Comparison of ENCODE assay signal across 7 mouse cellular contexts in genomic region chr11:119435880-119436872, GRCm38 (mm10). TPM values are rescaled to one million over a fixed set of nuclear protein-coding genes. Genes with fewer than 3 reads are reported as not detected.
DNase-seq lines count a peak whose midpoint lies in the region; ATAC-seq lines count a peak whose summit lies in the region.

No protein-coding gene starts in this region.

- peak; percentile 8 for DNase-seq in layer of hippocampus, adult 11-12 months (ENCODE audit: low spot score)
- no peak for DNase-seq in layer of hippocampus, adult 9-10 months (ENCODE audit: low spot score)
- peak; percentile 3 for DNase-seq in Muller cell, postnatal 12 days (ENCODE audit: inconsistent ontology term)
- DNase-seq in embryonic facial prominence, embryonic 11.5 days (ENCODE audit: low spot score): peak; percentile 54
- DNase-seq in mesoderm, embryonic 11.5 days (ENCODE audit: low read depth, low spot score): peak; percentile 16
- no peak for DNase-seq in T-cell, adult 2 months (ENCODE audit: low spot score)
- DNase-seq in adrenal gland, postnatal 25 days: no peak

- ATAC-seq in embryonic facial prominence, embryonic 11.5 days (replicated peaks; ENCODE audit: insufficient number of reproducible peaks, low FRiP score, low TSS enrichment, low read depth): no peak

- H3K4me3 ChIP-seq in embryonic facial prominence, embryonic 11.5 days (ENCODE audit: low read depth, low read length): no peak overlapping the region

- no peaks in the 10 kb centered on the region for H3K27me3 ChIP-seq in embryonic facial prominence, embryonic 11.5 days (ENCODE audit: control insufficient read depth, insufficient read depth, low read length)

- WGBS in embryonic facial prominence, embryonic 11.5 days: 81% methylated on average over 19 of the region's 19 CpGs

- no peaks in the 10 kb centered on the region for H3K36me3 ChIP-seq in embryonic facial prominence, embryonic 11.5 days (replicated peaks; ENCODE audit: control insufficient read depth, insufficient read depth, low read depth, low read length)

- H3K9ac ChIP-seq in embryonic facial prominence, embryonic 11.5 days (replicated peaks; ENCODE audit: low read length): no peak overlapping the region

- H3K27ac ChIP-seq in embryonic facial prominence, embryonic 11.5 days (replicated peaks; ENCODE audit: low read depth, low read length): no peak overlapping the region

- no peaks in the 10 kb centered on the region for H3K9me3 ChIP-seq in embryonic facial prominence, embryonic 11.5 days (replicated peaks; ENCODE audit: control insufficient read depth, low read length)

- H3K4me1 ChIP-seq in embryonic facial prominence, embryonic 11.5 days (ENCODE audit: control insufficient read depth, insufficient read depth, low read length): no peaks in the 10 kb centered on the region

- no peak overlapping the region for H3K4me2 ChIP-seq in embryonic facial prominence, embryonic 11.5 days (ENCODE audit: low read depth, low read length)

RNA-seq across cellular contexts. Expression of gene Rnf213, which starts 43.3 kb away (rescaled TPM):
- 1.7 and 1.8 TPM in 2 replicates for polyA plus RNA-seq in embryonic facial prominence, embryonic 11.5 days (2014; fragmentation: Nextera tagmentation; extraction: Ambion mirVana)
- total RNA-seq in adrenal gland, postnatal 25 days (2021): 36.8 and 46.2 TPM in 2 replicates

RNA-seq across cellular contexts. Expression of gene Endov, which starts 55.0 kb away (rescaled TPM):
- 12.4 and 12.7 TPM in 2 replicates for polyA plus RNA-seq in embryonic facial prominence, embryonic 11.5 days (2014; fragmentation: Nextera tagmentation; extraction: Ambion mirVana)
- 18.7 and 28.9 TPM in 2 replicates for total RNA-seq in adrenal gland, postnatal 25 days (2021)

Comparison
In these comparisons a context has a peak if more than half of its experiments do, and no peak if none do; other contexts are left out.
1. DNase-seq: peak in layer of hippocampus, adult 11-12 months (single experiment), Muller cell, postnatal 12 days (single experiment), embryonic facial prominence, embryonic 11.5 days (single experiment) and mesoderm, embryonic 11.5 days (single experiment); none in layer of hippocampus, adult 9-10 months (single experiment), T-cell, adult 2 months (single experiment) and adrenal gland, postnatal 25 days (single experiment).